Mouse (Mus musculus): ENCODE data around the gene Utp14b. TPM values are rescaled to one million over a fixed set of nuclear protein-coding genes. Genes with fewer than 3 reads are reported as not detected.
A peak's percentile ranks its signal among the peaks of the same experiment; 100 is the strongest.

Utp14b gene
- 2.3 and 2.4 TPM in 2 replicates for polyA plus RNA-seq (2015; fragmentation: Nextera tagmentation; extraction: Ambion mirVana)

DNA sequence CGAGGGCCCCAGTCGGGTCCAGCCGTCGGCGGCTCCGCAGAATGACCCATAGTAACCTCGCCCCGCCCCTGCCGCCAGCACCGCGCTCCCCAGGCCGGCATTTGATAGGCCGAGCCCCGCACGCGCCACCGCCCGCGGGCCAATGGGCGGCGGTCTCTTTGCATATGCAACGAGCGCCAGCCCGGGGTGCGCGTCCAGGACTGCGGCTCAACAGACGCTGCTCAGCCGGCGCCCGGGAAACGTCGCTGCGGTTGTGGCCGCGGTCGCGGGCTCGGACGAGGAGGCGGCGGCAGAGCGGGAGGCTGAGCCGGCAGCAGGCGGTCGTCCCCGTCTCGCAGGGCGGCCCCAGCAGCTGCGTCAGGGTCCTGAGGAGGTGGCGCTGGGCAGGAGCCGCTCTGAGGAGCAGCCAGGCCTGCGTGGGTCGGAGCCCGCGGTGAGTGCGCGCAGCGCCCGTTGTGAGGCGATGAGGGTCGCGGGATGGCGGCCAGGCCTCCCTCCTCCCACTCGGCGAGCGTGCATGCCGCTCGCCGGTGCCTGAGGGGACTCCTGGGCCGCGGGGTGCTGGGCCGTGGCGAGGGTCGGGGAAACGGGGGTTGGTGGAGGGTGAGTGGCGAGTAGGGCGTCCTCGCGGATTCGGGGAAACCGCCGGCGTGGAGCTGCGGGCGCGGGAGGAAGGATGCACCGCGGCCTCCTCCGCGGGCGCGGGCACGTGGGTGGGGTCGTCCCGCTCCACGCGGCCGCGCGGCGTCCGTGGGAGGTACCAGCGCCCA, at the start of gene Utp14b, which contains the start of gene Acsl3:
TSS of gene Utp14b (plus strand) at position 368 of the 770 bp plus-strand sequence.
TSS of gene Acsl3 (plus strand) at position 155 of the 770 bp plus-strand sequence.
- under 1% methylated on average over 103 of the region's 104 CpGs for WGBS
- ATAC-seq (ENCODE audit: insufficient read depth, low FRiP score): peak; percentile 99
- Histone ChIP-seq H3K27me3 (ENCODE audit: control insufficient read depth, insufficient read depth, low read length) (no peaks in the 10 kb centered on the region), H3K9me3 (replicated peaks; ENCODE audit: control insufficient read depth, low read length) (no peaks in the 10 kb centered on the region), H3K36me3 (ENCODE audit: control insufficient read depth, insufficient read depth, low read length) (no peaks in the 10 kb centered on the region), H3K4me2 (ENCODE audit: low read depth, low read length) (peak within 1 kb of the TSS; percentile 68), H3K27ac (ENCODE audit: low read length) (peak within 1 kb of the TSS; percentile 96), H3K9ac (ENCODE audit: low read length) (peak within 1 kb of the TSS; percentile 96), H3K4me3 (replicated peaks; ENCODE audit: low read length) (peak within 1 kb of the TSS; percentile 92), H3K4me1 (ENCODE audit: control insufficient read depth, insufficient read depth, low read length) (peaks cover 21% of the 10 kb centered on the region)

- no peak overlapping the region for H3K9ac ChIP-seq (ENCODE audit: low read length)
- no peak overlapping the region for H3K27ac ChIP-seq (ENCODE audit: low read length)
- H3K4me1 ChIP-seq (ENCODE audit: control insufficient read depth, insufficient read depth, low read length): 0 out of 2 replicates have a peak, but pooled peaks cover 3% of the 10 kb centered on the region
- 27% methylated on average over 12 of the region's 12 CpGs for WGBS
- no peak overlapping the region for H3K4me3 ChIP-seq (replicated peaks; ENCODE audit: low read length)
- H3K4me2 ChIP-seq (ENCODE audit: low read depth, low read length): no peak overlapping the region
- no peak for ATAC-seq (ENCODE audit: insufficient read depth, low FRiP score)
- H3K9me3 ChIP-seq (replicated peaks; ENCODE audit: control insufficient read depth, low read length): no peaks in the 10 kb centered on the region
- H3K36me3 ChIP-seq (ENCODE audit: control insufficient read depth, insufficient read depth, low read length): no peaks in the 10 kb centered on the region
- H3K27me3 ChIP-seq (ENCODE audit: control insufficient read depth, insufficient read depth, low read length): no peaks in the 10 kb centered on the region
These were observed 48.5 kb upstream of the Utp14b start for GRCm38 (mm10) chr1:78609134-78609907.

DNA sequence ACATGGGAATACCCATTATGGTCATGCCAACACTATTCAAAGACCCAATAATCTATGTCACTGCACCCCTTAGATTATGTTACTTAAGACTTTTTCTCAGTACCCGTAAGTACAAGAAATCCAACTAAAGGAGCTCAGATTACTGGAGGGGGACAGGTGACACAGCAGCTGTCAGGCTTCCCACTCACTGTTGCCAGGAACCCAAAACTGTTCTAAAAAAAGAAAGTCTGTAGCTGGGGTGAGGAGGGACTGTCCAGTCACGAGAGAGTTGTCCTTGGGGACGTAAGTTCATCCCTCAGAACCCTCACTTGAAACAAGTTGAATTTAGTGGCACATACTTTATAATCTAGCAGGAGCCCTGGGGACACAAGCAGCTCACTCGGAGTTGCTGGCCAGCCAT, 46.8 kb upstream of the Utp14b start:
- Histone ChIP-seq H3K9me3 (replicated peaks; ENCODE audit: control insufficient read depth, low read length) (no peaks in the 10 kb centered on the region), H3K27me3 (ENCODE audit: control insufficient read depth, insufficient read depth, low read length) (no peaks in the 10 kb centered on the region), H3K27ac (ENCODE audit: low read length) (no peak overlapping the region), H3K36me3 (ENCODE audit: control insufficient read depth, insufficient read depth, low read length) (no peaks in the 10 kb centered on the region), H3K4me3 (replicated peaks; ENCODE audit: low read length) (no peak overlapping the region), H3K4me2 (ENCODE audit: low read depth, low read length) (no peak overlapping the region), H3K4me1 (ENCODE audit: control insufficient read depth, insufficient read depth, low read length) (0 out of 2 replicates have a peak, but pooled peaks cover 3% of the 10 kb centered on the region), H3K9ac (ENCODE audit: low read length) (no peak overlapping the region)
- no peak for ATAC-seq (ENCODE audit: insufficient read depth, low FRiP score)
- 56% methylated on average over 4 of the region's 4 CpGs for WGBS

- Histone ChIP-seq H3K9me3 (replicated peaks; ENCODE audit: control insufficient read depth, low read length) (no peaks in the 10 kb centered on the region), H3K4me1 (ENCODE audit: control insufficient read depth, insufficient read depth, low read length) (no peaks in the 10 kb centered on the region), H3K4me2 (ENCODE audit: low read depth, low read length) (no peak overlapping the region), H3K9ac (ENCODE audit: low read length) (no peak overlapping the region), H3K36me3 (ENCODE audit: control insufficient read depth, insufficient read depth, low read length) (no peaks in the 10 kb centered on the region), H3K27ac (ENCODE audit: low read length) (no peak overlapping the region), H3K27me3 (ENCODE audit: control insufficient read depth, insufficient read depth, low read length) (no peaks in the 10 kb centered on the region), H3K4me3 (replicated peaks; ENCODE audit: low read length) (no peak overlapping the region)
- no peak for ATAC-seq (ENCODE audit: insufficient read depth, low FRiP score)
- WGBS: 48% methylated on average over 1 of the region's 1 CpGs
These were observed 44.9 kb upstream of the Utp14b start for GRCm38 (mm10) chr1:78612959-78613358.

DNA sequence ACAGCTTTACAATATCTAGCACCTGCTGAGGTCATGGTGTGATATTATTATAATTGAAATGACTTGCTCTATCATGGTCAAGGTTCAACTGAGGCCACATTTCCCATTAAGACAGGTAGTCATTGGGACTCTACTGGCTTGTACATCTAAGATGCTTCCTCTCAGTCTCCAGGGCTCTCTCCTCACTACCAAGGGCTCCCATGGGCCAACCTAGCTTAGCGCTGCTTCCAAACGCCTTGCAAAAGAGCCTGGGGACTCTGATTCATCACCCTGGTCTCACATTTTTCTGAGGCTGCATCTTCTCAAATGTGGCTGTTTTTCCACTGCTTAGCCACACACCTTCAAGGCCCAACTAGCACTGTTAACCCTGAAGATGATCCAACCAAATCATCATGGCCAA, 33.5 kb upstream of the Utp14b start:
- no peak for ATAC-seq (ENCODE audit: insufficient read depth, low FRiP score)
- no peak overlapping the region for H3K4me3 ChIP-seq (replicated peaks; ENCODE audit: low read length)
- no peaks in the 10 kb centered on the region for H3K9me3 ChIP-seq (replicated peaks; ENCODE audit: control insufficient read depth, low read length)
- WGBS: 92% methylated on average over 2 of the region's 2 CpGs
- H3K4me1 ChIP-seq (ENCODE audit: control insufficient read depth, insufficient read depth, low read length): no peaks in the 10 kb centered on the region
- no peak overlapping the region for H3K4me2 ChIP-seq (ENCODE audit: low read depth, low read length)
- H3K36me3 ChIP-seq (ENCODE audit: control insufficient read depth, insufficient read depth, low read length): no peaks in the 10 kb centered on the region
- H3K27me3 ChIP-seq (ENCODE audit: control insufficient read depth, insufficient read depth, low read length): no peaks in the 10 kb centered on the region
- H3K27ac ChIP-seq (ENCODE audit: low read length): no peak overlapping the region
- H3K9ac ChIP-seq (ENCODE audit: low read length): no peak overlapping the region

- no peak overlapping the region for H3K4me3 ChIP-seq (replicated peaks; ENCODE audit: low read length)
- no peaks in the 10 kb centered on the region for H3K36me3 ChIP-seq (ENCODE audit: control insufficient read depth, insufficient read depth, low read length)
- no peak overlapping the region for H3K9ac ChIP-seq (ENCODE audit: low read length)
- no peaks in the 10 kb centered on the region for H3K4me1 ChIP-seq (ENCODE audit: control insufficient read depth, insufficient read depth, low read length)
- H3K27me3 ChIP-seq (ENCODE audit: control insufficient read depth, insufficient read depth, low read length): no peaks in the 10 kb centered on the region
- 76% methylated on average over 3 of the region's 3 CpGs for WGBS
- no peak overlapping the region for H3K4me2 ChIP-seq (ENCODE audit: low read depth, low read length)
- no peak overlapping the region for H3K27ac ChIP-seq (ENCODE audit: low read length)
- no peak for ATAC-seq (ENCODE audit: insufficient read depth, low FRiP score)
- no peaks in the 10 kb centered on the region for H3K9me3 ChIP-seq (replicated peaks; ENCODE audit: control insufficient read depth, low read length)
These were observed 23.4 kb upstream of the Utp14b start for GRCm38 (mm10) chr1:78634486-78634885.

DNA sequence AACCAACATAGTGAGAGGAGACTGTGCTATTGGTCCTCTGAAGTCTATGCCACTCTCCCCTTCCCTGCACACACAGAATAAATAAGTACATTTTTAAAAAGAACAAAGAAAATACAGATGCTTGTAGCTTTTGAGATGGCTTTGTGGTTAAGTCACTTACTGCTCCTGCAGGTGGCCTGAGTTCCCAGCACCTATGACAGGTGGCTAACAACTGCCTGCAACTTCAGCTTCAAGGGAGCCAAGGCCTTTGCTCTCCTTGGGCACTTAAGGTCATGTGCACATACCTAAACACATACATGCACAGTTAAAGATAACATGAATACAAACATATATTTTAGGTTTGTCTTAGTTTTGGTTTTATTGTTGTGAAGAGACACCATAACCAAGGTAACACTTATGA, 17.0 kb upstream of the Utp14b start:
- Histone ChIP-seq H3K27me3 (ENCODE audit: control insufficient read depth, insufficient read depth, low read length) (no peaks in the 10 kb centered on the region), H3K4me3 (replicated peaks; ENCODE audit: low read length) (no peak overlapping the region), H3K4me1 (ENCODE audit: control insufficient read depth, insufficient read depth, low read length) (no peaks in the 10 kb centered on the region), H3K9me3 (replicated peaks; ENCODE audit: control insufficient read depth, low read length) (no peaks in the 10 kb centered on the region), H3K27ac (ENCODE audit: low read length) (no peak overlapping the region), H3K9ac (ENCODE audit: low read length) (no peak overlapping the region), H3K36me3 (ENCODE audit: control insufficient read depth, insufficient read depth, low read length) (no peaks in the 10 kb centered on the region), H3K4me2 (ENCODE audit: low read depth, low read length) (no peak overlapping the region)
- ATAC-seq (ENCODE audit: insufficient read depth, low FRiP score): no peak

GRCm38 (mm10) chr1:78641791-78642190, 16.0 kb upstream of the Utp14b start:
- Histone ChIP-seq H3K27ac (ENCODE audit: low read length) (no peak overlapping the region), H3K27me3 (ENCODE audit: control insufficient read depth, insufficient read depth, low read length) (no peaks in the 10 kb centered on the region), H3K36me3 (ENCODE audit: control insufficient read depth, insufficient read depth, low read length) (no peaks in the 10 kb centered on the region), H3K4me3 (replicated peaks; ENCODE audit: low read length) (no peak overlapping the region), H3K9me3 (replicated peaks; ENCODE audit: control insufficient read depth, low read length) (no peaks in the 10 kb centered on the region), H3K4me2 (ENCODE audit: low read depth, low read length) (no peak overlapping the region), H3K9ac (ENCODE audit: low read length) (no peak overlapping the region), H3K4me1 (ENCODE audit: control insufficient read depth, insufficient read depth, low read length) (no peaks in the 10 kb centered on the region)
- no peak for ATAC-seq (ENCODE audit: insufficient read depth, low FRiP score)
- 92% methylated on average over 3 of the region's 3 CpGs for WGBS

DNA sequence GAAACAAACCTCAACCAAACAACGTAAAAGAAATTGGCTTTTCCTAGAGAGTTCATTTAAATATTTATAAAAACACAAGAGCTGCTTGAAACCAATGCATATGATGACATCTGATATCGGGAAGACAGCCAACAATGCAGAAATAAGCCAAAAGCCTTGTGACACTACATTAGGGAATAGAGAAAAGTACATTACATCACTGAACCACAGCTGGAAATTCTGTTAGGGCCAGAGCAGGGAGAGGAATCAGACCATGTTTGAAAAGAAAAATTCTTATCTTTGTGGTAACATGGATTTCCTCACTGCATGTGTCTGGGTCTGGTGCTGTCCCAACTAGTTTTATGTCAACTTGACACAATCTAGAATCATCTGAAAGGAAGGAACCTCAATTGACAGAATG, 15.6 kb upstream of the Utp14b start:
- Histone ChIP-seq H3K4me1 (ENCODE audit: control insufficient read depth, insufficient read depth, low read length) (no peaks in the 10 kb centered on the region), H3K4me3 (replicated peaks; ENCODE audit: low read length) (no peak overlapping the region), H3K9me3 (replicated peaks; ENCODE audit: control insufficient read depth, low read length) (no peaks in the 10 kb centered on the region), H3K4me2 (ENCODE audit: low read depth, low read length) (no peak overlapping the region), H3K27me3 (ENCODE audit: control insufficient read depth, insufficient read depth, low read length) (no peaks in the 10 kb centered on the region), H3K36me3 (ENCODE audit: control insufficient read depth, insufficient read depth, low read length) (no peaks in the 10 kb centered on the region), H3K27ac (ENCODE audit: low read length) (peak overlapping the region; percentile 44; the same call in 1 of the 2 replicates), H3K9ac (ENCODE audit: low read length) (no peak overlapping the region)
- WGBS: 61% methylated on average over 2 of the region's 2 CpGs
- ATAC-seq (ENCODE audit: insufficient read depth, low FRiP score): no peak

All from stomach, embryonic 16.5 days (tissue).